Mouse (Mus musculus): ENCODE measurements around the gene Cpt1a.

Cpt1a gene

GRCm38 (mm10) chr19:3325771-3326478 is 3.8 kb downstream of the Cpt1a start:
- peak in 1 of 2 experiments; percentile 2 for DNase-seq

DNA sequence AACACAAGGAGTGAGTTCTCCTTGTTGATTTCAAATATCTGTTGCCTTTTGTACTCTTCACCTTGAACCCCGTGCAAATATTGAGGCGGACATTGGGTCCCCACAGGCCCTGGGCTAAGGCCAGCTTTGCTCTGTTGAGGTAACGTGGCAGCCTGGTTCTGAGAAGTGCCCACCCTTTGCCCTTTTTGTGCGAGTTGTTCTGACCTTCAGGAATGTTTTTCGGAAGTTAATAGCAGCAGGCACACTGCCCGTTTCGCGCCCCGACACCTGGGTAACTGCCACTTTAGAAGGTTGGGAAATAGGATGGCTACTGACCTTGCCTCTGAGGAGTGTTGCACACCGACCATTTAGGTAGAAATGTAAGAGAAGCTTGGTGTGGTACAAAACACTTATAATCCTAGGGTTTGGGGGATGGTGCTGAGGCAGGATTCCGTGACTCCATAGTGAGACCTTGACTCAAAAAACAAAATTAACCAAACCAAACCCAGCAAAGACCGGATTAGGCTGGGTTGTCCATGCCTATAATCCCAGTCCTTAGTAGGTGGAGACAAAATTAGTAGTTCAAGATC is 4.4 kb downstream of the Cpt1a start:
- no peak for DNase-seq

DNA sequence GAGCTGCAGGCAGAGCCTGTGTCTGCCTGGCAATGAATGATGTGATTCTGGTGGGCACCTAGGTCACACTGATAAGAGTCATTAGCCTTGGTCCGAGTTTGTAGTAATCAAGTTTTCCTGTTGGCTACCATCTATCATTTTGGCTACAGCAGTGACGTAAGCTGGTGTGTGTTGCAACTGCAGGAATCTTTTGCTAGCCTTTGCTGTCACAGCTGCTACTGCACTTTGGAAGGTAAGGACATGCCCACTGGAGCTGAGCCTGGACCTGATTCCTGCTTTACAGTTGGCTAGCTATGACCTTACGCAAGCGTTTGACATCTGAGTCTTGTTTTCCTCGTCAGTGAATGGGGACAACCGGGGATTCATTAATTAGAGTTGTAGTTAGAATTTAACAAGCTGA is 11.1 kb downstream of the Cpt1a start:
- no peak for DNase-seq

- no peak for DNase-seq
Observed at GRCm38 (mm10) chr19:3333694-3334515, 11.8 kb downstream of the Cpt1a start.

- DNase-seq, result no peak
Observed at GRCm38 (mm10) chr19:3334550-3334949, 12.4 kb downstream of the Cpt1a start.

DNA sequence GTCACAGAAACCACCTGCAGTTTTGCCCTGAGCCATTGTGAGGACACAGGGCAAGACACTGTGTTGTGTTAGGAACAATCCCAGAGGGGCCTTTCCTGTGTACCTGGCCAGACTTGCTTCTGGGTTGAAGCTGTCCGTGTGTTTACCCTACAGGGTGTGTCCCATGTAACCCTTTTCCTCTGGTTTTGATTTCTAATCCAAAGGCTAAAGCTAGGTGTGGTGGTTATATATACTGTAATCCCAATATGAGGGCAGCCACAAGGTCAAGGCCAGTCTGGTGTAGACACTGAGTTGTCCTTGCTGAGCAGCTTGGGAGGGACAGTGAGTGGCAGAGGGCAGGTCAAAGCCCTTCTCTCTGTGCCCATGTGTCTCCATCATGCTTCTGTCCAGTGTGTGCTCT is 13.8 kb downstream of the Cpt1a start:
- no peak for DNase-seq

- no peak for DNase-seq
Observed at GRCm38 (mm10) chr19:3336485-3337255, 14.5 kb downstream of the Cpt1a start.

- no peak for DNase-seq
Observed at GRCm38 (mm10) chr19:3339187-3339586, 17.1 kb downstream of the Cpt1a start.

GRCm38 (mm10) chr19:3341021-3341420 is 18.9 kb downstream of the Cpt1a start:
- DNase-seq, result no peak

DNA sequence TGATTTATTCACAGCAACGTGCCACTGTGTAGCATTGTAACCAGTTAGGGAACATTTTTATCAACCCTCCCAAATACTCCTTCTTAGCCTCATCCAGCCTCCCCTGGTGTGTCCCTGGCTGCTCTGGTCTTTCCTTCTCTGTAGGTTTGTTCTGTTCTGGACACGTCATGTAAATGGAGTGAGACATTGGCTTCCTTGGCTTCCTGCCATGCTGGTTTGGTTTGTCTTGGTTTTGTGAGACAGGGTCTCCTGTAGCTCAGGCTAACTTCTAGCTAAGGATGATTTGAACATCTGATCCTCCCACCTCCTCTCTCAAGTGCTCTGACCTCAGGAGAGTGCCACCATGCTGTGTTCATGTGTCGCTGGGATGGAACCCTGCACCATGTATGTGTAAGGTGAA is 21.8 kb downstream of the Cpt1a start:
- no peak for DNase-seq

DNA sequence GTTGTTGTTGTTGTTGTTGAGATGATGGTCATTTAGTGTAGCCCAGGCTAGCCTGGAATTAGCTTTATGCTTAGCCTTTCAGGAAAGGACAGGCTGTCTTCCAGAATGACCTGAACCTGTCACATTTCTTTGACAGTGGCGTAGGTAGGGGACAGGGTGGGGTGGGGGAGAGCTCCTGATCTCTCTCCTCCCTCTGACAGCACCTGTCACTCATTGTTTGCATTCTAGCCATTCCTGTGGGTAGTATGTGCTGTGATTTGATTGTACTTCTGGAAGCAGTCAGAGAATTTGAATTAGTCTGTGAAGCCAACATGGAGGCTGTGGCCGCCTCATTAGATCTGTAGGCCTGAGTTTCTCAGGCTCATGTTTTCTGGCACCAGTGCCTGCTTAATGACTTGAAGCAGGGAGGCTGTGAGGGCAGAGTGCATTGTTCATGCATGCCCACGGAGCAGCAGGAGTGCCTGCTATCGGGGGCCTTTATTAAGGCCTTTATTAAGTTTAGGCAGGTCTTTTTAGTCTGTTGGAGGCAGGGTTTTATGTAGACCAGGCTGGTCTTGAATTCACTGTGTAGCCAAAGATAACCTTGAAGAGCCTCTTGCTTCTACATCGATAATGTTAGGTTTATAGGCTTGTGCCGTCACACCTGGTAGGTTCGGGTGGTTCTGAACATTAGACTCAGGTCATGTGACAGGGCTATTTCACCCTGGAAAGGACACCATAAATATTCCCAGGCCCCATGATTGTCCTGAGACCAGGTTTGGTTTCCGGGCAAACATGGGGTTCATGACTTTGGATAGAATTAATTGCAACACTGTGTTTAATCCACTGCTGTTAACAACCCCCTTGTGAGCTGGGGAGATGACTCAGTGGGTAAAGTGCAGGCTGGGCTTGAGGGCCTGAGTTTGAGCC is 22.8 kb downstream of the Cpt1a start:
- DNase-seq, result no peak

GRCm38 (mm10) chr19:3347784-3348183 is 25.6 kb downstream of the Cpt1a start:
- no peak for DNase-seq

GRCm38 (mm10) chr19:3353415-3354111 is 31.4 kb downstream of the Cpt1a start:
- peak; percentile 5 to 9 for DNase-seq

GRCm38 (mm10) chr19:3355096-3355495 is 33.0 kb downstream of the Cpt1a start:
- peak in 1 of 2 experiments; percentile 13 for DNase-seq

- no peak for DNase-seq
Observed at GRCm38 (mm10) chr19:3356516-3356915, 34.4 kb downstream of the Cpt1a start.

GRCm38 (mm10) chr19:3357620-3358019 is 35.5 kb downstream of the Cpt1a start:
- no peak for DNase-seq

DNA sequence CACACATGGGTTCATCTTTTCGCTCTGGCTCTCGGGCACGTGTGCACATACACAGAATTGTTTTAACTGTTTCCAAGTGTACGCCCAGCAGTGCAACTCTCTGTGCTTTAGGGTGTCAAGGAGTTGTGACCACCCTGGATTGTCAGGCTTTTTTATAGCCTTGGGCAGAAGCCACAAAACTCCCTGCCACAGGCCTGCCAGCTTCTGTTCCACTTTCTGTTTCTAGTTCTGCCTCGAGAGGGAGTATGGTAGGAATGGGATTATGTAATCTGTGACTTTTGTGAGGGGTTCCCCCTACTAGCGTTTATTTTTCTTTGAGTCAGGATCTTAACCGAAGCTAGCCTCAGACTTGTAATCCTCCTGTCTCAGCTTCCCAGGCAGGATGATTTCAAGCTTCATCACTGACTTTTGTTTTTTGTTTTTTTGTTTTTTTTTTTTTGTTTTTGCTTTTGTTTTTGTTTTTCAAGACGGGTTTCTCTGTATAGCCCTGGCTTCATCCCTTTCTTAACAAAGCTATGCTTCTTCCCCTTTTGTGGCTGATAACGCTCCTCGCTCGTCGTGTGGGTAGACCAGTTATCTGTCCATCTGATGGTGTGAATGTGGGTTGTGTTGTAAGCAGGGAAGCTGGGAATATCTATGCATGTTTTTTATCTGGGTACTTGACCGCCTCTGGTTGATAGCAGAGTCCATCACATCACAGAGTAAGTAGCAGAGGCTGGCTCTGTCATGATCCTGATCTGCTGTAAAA is 37.9 kb downstream of the Cpt1a start:
- no peak for DNase-seq

- DNase-seq, result no peak
Observed at GRCm38 (mm10) chr19:3363510-3363909, 41.4 kb downstream of the Cpt1a start.

GRCm38 (mm10) chr19:3365089-3365488 is 43.0 kb downstream of the Cpt1a start:
- no peak for DNase-seq

DNA sequence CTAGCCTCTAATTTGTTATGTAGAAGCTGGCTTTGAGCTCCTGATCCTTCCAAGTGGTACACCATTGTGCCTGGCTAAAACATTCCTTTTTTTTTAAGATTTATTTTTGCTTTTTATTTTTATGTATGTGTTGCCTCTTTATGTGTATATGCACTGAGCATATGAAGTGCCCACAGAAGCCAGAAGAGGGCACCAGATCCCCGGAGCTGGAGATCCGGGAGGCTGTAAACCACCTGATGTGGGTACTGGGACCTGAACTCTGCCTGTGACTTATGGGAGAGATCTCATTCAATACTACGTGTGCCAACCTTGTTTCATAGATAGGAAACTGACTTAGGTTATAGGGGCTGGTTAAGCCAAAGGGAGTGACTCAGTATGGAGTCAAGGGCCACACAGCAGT is 46.1 kb downstream of the Cpt1a start:
- no peak for DNase-seq

DNA sequence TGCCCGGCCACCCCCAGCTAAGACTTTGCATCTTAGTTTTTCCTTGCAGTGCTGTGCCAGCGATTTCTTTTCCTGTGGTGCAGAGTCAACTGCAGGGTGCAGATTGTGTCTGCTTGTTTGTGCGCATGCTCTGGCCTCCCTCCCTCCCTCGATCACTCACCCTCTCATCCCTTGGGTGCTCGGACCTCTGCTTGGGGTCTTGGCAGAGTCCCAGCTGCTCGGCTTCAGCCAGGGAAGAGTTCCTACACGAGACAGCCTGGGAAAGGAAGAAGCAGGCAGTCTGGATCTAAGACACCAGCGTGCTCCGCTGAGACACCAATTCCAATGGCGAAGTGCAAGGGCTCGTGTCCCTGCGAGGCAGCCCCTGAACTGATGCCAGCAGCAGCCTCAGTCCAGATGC is 51.2 kb downstream of the Cpt1a start:
- no peak for DNase-seq
